Mouse (Mus musculus) stomach, embryonic 16.5 days (tissue): ENCODE results near the gene Socs1. TPM values are rescaled to one million over a fixed set of nuclear protein-coding genes. Genes with fewer than 3 reads are reported as not detected.

Experiments used
- ATAC-seq: fragments of 200-750 bp; cut with Nextera tagmentation; 2 replicates; pipeline ENCODE4 v1.8.0; 2017; ENCODE audit warnings: moderate number of reproducible peaks, moderate TSS enrichment; ENCODE audit not compliant: insufficient read depth, low FRiP score
- H3K27ac ChIP-seq: fragments of 300-500 bp; sonication (generic); 2 replicates; pipeline ENCODE4 v1.5.1; 2014; ENCODE audit warnings: low read length
- H3K27me3 ChIP-seq: fragments of 300-500 bp; sonication (generic); 2 replicates; pipeline ENCODE4 v1.6.1; 2014; ENCODE audit warnings: low read length, control low read depth, mixed read lengths; ENCODE audit not compliant: control insufficient read depth, insufficient read depth
- H3K36me3 ChIP-seq: fragments of 300-500 bp; sonication (generic); 2 replicates; pipeline ENCODE4 v1.6.1; 2014; ENCODE audit warnings: low read length; ENCODE audit not compliant: control insufficient read depth, insufficient read depth
- H3K4me1 ChIP-seq: fragments of 300-500 bp; sonication (generic); 2 replicates; pipeline ENCODE4 v1.6.1; 2014; ENCODE audit warnings: low read length, control low read depth, mixed read lengths; ENCODE audit not compliant: control insufficient read depth, insufficient read depth
- H3K4me2 ChIP-seq: fragments of 300-500 bp; sonication (generic); 2 replicates; pipeline ENCODE4 v1.6.1; 2014; ENCODE audit warnings: low read depth, low read length, mixed read lengths
- H3K4me3 ChIP-seq: fragments of 300-500 bp; sonication (generic); replicated peaks from 2 replicates; pipeline ENCODE4 v1.5.1; 2014; ENCODE audit warnings: mild to moderate bottlenecking, low read length
- H3K9ac ChIP-seq: fragments of 300-500 bp; sonication (generic); 2 replicates; pipeline ENCODE4 v1.6.1; 2014; ENCODE audit warnings: low read length
- H3K9me3 ChIP-seq: fragments of 300-500 bp; sonication (generic); replicated peaks from 2 replicates; pipeline ENCODE4 v1.6.1; 2016; ENCODE audit warnings: low read length, control low read depth; ENCODE audit not compliant: control insufficient read depth
- WGBS: fragments of 180-500 bp; shearing (Covaris S2); extraction: QIAGEN DNeasy Blood & Tissue Kit; methylation state at CpG from one replicate; pipeline ENCODE4 v1.1.7; 2014; 5-methylcytosine and 5-hydroxymethylcytosine counted together
- polyA plus RNA-seq: library from polyadenylated mRNA; unstranded; fragments of >200 nt; fragmentation: Nextera tagmentation; extraction: Ambion mirVana; gene quantifications from 2 replicates; pipeline ENCODE4 v1.2.1, GENCODE M21; 2015

Socs1 gene
- polyA plus RNA-seq, 1 experiment from 2014 or later = 7.3 TPM

DNA sequence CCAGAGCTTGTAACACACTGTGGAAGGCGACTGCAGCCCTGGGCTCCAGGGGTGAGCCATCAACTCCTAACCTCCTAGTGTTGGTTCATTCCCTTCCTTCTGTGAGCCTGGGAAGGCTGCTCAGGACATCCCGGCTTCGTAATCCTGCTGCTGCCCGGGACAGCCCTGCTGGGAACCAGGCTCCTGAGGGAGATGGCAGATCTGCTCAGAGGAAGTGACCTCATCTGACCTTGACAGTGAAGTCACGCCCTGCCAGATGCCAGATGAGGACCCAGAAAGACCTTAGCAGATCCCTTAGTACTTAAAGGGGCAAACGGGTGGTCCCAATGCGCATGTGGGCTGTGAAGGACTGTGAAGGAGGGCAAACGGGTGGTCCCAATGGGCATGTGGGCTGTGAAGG is 24.2 kb downstream of the Socs1 start:
- no peak overlapping the region for H3K9ac ChIP-seq
- H3K4me2 ChIP-seq = no peak overlapping the region
- H3K4me1 ChIP-seq = peaks cover 8% of the 10 kb centered on the region; the same call in 1 of the 2 replicates
- no peak overlapping the region for H3K4me3 ChIP-seq
- no peaks in the 10 kb centered on the region for H3K9me3 ChIP-seq
- no peaks in the 10 kb centered on the region for H3K36me3 ChIP-seq
- 78% methylated on average over 8 of the region's 8 CpGs for WGBS
- no peak overlapping the region for H3K27ac ChIP-seq
- no peak for ATAC-seq
- H3K27me3 ChIP-seq = no peaks in the 10 kb centered on the region

DNA sequence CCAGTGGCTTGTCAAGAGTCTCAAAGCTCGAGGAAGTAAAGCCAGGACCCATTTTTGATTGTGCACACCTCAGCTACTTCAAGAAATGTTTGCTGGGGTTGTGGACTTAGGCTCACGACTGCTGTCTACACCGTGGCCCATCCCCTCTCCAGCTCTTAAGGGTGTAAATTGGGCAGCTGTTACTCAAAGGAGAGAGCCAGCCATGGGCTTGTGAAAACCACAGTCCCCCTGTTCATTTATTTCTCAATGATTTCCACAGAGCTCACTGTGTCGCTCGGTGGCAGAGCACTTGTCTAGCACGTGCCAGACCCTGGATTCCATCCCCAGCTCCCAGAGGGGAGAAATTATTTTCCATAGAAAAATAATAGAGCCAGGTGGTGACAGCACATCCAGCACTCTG is 29.2 kb downstream of the Socs1 start:
- no peaks in the 10 kb centered on the region for H3K9me3 ChIP-seq
- ATAC-seq = no peak
- H3K4me1 ChIP-seq = no peaks in the 10 kb centered on the region
- H3K27me3 ChIP-seq = no peaks in the 10 kb centered on the region
- no peak overlapping the region for H3K4me3 ChIP-seq
- no peak overlapping the region for H3K9ac ChIP-seq
- 69% methylated on average over 6 of the region's 6 CpGs for WGBS
- no peaks in the 10 kb centered on the region for H3K36me3 ChIP-seq
- H3K4me2 ChIP-seq = no peak overlapping the region
- H3K27ac ChIP-seq = no peak overlapping the region

GRCm38 (mm10) chr16:10754521-10755296 is 30.6 kb downstream of the Socs1 start:
- ATAC-seq = no peak
- H3K4me2 ChIP-seq = no peak overlapping the region
- whole genome bisulfite sequencing = 72% methylated on average over 3 of the region's 3 CpGs

GRCm38 (mm10) chr16:10749824-10750223 is 35.5 kb downstream of the Socs1 start:
- H3K27ac ChIP-seq = no peak overlapping the region
- WGBS = 41% methylated on average over 7 of the region's 7 CpGs

More at GRCm38 (mm10) chr16:10754521-10755296, 30.6 kb downstream of the Socs1 start:
- H3K36me3 ChIP-seq = no peaks in the 10 kb centered on the region
- no peak overlapping the region for H3K4me3 ChIP-seq
- H3K4me1 ChIP-seq = peaks cover 3% of the 10 kb centered on the region; the same call in 1 of the 2 replicates
- H3K27me3 ChIP-seq = no peaks in the 10 kb centered on the region
- H3K27ac ChIP-seq = no peak overlapping the region
- H3K9ac ChIP-seq = no peak overlapping the region
- H3K9me3 ChIP-seq = no peaks in the 10 kb centered on the region

GRCm38 (mm10) chr16:10749226-10749625 is 36.1 kb downstream of the Socs1 start:
- Histone ChIP-seq H3K27me3 (no peaks in the 10 kb centered on the region), H3K4me3 (no peak overlapping the region), H3K36me3 (no peaks in the 10 kb centered on the region), H3K9me3 (no peaks in the 10 kb centered on the region), H3K9ac (no peak overlapping the region), H3K27ac (no peak overlapping the region), H3K4me2 (no peak overlapping the region), H3K4me1 (peaks cover 9% of the 10 kb centered on the region; the same call in 1 of the 2 replicates)
- 31% methylated on average over 7 of the region's 7 CpGs for WGBS
- no peak for ATAC-seq

More at GRCm38 (mm10) chr16:10749824-10750223, 35.5 kb downstream of the Socs1 start:
- Histone ChIP-seq H3K9ac (no peak overlapping the region), H3K27me3 (no peaks in the 10 kb centered on the region), H3K4me2 (no peak overlapping the region), H3K36me3 (no peaks in the 10 kb centered on the region), H3K4me1 (peaks cover 9% of the 10 kb centered on the region; the same call in 1 of the 2 replicates), H3K9me3 (no peaks in the 10 kb centered on the region), H3K4me3 (no peak overlapping the region)
- peak; percentile 56; the same call in 1 of the 2 replicates for ATAC-seq

DNA sequence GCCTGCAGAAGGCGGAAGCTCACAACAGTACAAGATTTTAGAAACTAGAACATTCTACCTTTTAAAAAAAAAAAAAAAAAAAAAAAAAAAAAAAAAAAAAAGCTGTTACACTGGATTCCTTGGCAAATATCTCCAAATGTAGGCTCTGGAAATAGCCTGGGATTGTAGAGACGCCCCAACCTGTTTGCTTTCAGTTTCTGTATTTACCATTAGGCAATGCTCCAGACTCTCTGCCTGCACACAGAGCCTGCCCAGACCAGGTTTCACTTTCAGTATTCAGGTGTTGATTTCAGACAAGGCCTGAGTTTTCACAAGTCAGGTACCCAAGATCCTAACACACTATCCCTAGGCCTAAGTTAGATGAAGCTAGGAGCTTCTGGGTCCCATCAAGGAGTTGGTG is 44.3 kb downstream of the Socs1 start:
- Histone ChIP-seq H3K27ac (peak overlapping the region; percentile 39; the same call in 1 of the 2 replicates), H3K27me3 (no peaks in the 10 kb centered on the region), H3K4me2 (no peak overlapping the region), H3K9me3 (no peaks in the 10 kb centered on the region), H3K36me3 (no peaks in the 10 kb centered on the region), H3K4me1 (no peaks in the 10 kb centered on the region), H3K9ac (no peak overlapping the region), H3K4me3 (no peak overlapping the region)
- peak; percentile 54; the same call in 1 of the 2 replicates for ATAC-seq
- 61% methylated on average over 2 of the region's 2 CpGs for WGBS

- no peak for ATAC-seq
- Histone ChIP-seq H3K9me3 (no peaks in the 10 kb centered on the region), H3K9ac (no peak overlapping the region), H3K27me3 (no peaks in the 10 kb centered on the region), H3K27ac (no peak overlapping the region), H3K4me3 (no peak overlapping the region), H3K4me1 (0 out of 2 replicates have a peak, but pooled peaks cover 3% of the 10 kb centered on the region), H3K36me3 (no peaks in the 10 kb centered on the region), H3K4me2 (no peak overlapping the region)
- WGBS = 71% methylated on average over 9 of the region's 9 CpGs
Measured at GRCm38 (mm10) chr16:10739854-10740398, 45.4 kb downstream of the Socs1 start.

DNA sequence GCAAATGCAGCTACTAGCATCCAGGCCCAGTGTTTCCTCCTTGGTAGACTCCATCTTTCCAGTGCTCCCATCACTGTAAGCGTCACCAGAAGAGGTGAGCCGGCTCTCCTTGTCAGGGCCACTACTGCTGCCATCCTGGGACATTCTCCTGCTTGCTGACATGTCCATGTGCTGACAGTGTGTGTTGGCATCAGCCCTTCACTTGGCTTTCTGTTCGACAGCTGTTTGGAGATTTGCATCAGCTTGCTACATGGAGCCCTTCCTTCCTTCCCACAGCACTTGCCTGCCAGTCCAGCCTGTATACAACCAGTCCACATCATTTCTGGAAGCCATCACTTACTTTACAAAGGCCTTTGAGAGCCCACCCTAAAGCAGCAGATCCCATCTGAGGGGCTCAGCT is 46.5 kb downstream of the Socs1 start:
- 0 out of 2 replicates have a peak, but pooled peaks cover 3% of the 10 kb centered on the region for H3K4me1 ChIP-seq
- H3K27ac ChIP-seq = no peak overlapping the region; the same call in 1 of the 2 replicates
- H3K27me3 ChIP-seq = no peaks in the 10 kb centered on the region
- H3K4me3 ChIP-seq = no peak overlapping the region
- no peak overlapping the region for H3K4me2 ChIP-seq
- H3K9me3 ChIP-seq = no peaks in the 10 kb centered on the region
- WGBS = 82% methylated on average over 3 of the region's 3 CpGs
- ATAC-seq = no peak
- H3K36me3 ChIP-seq = no peaks in the 10 kb centered on the region
- H3K9ac ChIP-seq = no peak overlapping the region

- no peaks in the 10 kb centered on the region for H3K36me3 ChIP-seq
- no peaks in the 10 kb centered on the region for H3K9me3 ChIP-seq
- H3K4me1 ChIP-seq = 0 out of 2 replicates have a peak, but pooled peaks cover 3% of the 10 kb centered on the region
- no peak overlapping the region for H3K4me3 ChIP-seq
- ATAC-seq = no peak
- peak overlapping the region; percentile 30 for H3K27ac ChIP-seq
- WGBS = 47% methylated on average over 2 of the region's 2 CpGs
- H3K4me2 ChIP-seq = no peak overlapping the region
- no peak overlapping the region for H3K9ac ChIP-seq
- H3K27me3 ChIP-seq = no peaks in the 10 kb centered on the region
Measured at GRCm38 (mm10) chr16:10737571-10737970, 47.8 kb downstream of the Socs1 start.
